Mouse (Mus musculus) thymus, postnatal 14 days (tissue): ENCODE results near the gene Arrdc2.
"Not testable (repeated sequence)": the region's sequence is repeated elsewhere in the genome, so short reads cannot be mapped to it uniquely, and the experiment has no call there.

Experiments used
- DNase-seq: peaks from one replicate; pipeline ENCODE4 v3.0.0; 2021

Arrdc2 gene

DNA sequence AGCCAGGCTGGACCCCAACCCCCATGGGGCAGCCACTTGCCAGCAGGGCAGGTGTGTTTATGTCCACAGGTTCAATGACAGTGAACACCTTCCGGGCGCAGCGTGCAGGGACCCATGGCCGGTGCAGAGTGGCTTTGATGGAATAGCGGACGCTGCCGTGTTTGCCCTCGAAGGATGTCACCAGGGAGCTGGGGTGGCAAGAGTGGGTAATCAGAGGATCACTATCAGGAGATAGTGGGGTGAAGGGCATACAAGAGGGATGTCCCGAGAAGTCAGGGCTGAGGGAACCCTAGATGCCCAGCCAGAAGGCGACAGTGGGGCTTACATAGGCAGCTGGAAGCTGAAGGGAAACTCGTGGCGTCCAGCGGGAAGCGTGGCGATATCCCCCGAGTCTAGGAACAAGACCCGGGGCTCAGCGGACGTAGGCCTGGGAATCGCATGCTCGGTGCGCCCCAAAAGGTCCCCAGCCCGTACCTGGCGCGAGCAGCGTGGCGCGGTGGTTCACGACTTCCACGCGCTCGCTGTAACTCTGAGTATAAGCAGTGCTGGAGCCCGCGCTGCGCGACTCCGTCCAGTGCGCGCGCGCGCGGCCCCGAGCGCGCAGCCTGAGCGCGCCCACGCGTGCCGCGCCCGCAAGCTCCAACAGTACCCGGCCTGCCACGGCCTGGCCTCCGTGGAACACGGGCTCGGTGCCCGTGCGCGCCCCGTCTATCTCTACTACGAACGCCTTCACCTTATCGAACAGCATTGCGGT is 689 bp downstream of the Arrdc2 start:
- no peak for DNase-seq

GRCm38 (mm10) chr8:70836666-70837065 is 2.9 kb downstream of the Arrdc2 start:
- no peak for DNase-seq

DNA sequence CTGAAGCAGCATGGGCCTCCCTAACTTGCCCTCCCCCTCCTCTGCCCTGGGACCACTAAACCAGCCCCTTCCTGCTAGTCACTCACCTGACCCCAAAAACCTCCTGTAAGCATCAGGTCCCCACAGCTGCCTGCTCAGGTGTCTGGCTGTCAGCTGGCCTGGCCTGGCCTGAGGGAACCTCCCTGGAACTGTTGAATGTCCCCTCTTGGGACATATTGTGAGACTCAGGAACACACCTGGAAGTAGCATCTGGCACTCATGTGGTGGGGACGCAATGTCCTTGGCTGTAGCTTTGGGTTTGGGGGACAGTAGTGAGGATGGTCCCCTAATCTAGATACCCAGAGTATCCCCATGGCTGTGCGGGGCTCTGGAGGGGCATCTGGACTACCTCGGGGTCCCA is 5.4 kb downstream of the Arrdc2 start:
- DNase-seq, result no peak

DNA sequence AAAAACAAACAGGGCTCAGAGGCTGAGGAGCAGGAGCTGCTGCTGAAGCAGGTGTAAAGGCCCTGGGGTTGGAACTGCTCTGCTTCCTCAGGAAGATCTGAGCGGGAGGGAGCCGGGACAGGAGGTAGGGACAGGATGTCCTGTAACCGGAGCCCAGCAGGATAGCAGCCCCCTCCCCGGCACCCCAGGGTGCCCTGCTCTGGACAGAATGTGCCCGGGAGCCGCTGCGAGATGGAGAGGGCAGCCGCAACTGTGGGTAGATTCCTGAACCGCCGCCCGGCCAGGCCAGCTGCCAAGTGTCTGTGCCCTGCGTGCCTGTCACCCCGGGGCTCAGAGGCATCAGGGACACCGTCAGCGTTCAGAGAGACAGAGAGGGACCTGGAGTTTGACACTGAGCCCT is 6.0 kb downstream of the Arrdc2 start:
- no peak for DNase-seq

DNA sequence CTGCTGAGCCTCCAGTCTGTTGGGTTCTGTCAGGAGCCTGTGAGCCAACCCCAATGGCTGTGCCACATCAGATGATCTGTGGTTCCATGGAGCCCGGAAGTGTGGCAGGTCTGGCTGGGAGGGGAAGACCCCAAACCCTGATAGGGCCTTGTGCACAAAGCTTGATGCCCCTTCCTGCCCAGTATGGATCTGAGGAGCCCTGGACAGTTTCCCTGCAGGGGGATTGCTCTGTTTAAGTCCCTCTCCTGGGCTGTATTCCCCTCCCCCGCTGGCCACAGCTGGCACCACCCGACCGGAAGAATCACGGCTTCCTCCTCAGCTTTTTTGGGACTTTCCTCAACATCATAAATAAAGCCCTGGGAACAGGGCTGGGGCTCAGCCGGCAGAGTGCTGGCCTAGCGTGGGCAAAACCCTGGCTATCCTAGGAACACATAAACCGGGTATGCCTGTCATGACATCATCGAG is 6.5 kb downstream of the Arrdc2 start:
- peak; percentile 58 for DNase-seq

GRCm38 (mm10) chr8:70832371-70832770 is 7.1 kb downstream of the Arrdc2 start:
- no peak for DNase-seq

- DNase-seq, result no peak
Measured at GRCm38 (mm10) chr8:70831517-70831916, 8.0 kb downstream of the Arrdc2 start.

GRCm38 (mm10) chr8:70827796-70828195 is 11.7 kb downstream of the Arrdc2 start:
- no peak for DNase-seq

GRCm38 (mm10) chr8:70827010-70827409 is 12.5 kb downstream of the Arrdc2 start:
- no peak for DNase-seq

DNA sequence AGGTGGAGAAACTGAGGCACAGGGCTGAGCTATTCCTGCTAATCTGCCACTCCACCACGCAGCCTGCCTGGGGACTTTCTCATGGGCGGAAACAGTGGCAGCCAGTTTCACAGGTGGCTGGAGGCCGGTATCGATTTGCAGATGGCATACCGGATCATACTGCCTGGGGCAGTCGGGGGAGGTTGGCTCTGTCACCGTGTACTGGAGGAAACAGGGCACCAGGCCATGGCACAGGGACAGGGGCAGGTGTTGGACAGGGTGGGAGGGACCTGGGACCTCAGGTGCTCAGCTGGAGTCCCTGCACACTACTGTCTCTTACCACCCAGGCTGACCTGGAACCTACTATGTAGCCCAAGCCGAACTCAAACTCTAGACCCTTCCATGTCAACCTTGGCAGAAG is 13.7 kb downstream of the Arrdc2 start:
- DNase-seq, result no peak

- DNase-seq, result no peak
Measured at GRCm38 (mm10) chr8:70823802-70824201, 15.7 kb downstream of the Arrdc2 start.

- DNase-seq, result not testable (repeated sequence)
Measured at GRCm38 (mm10) chr8:70822594-70822993, 16.9 kb downstream of the Arrdc2 start.

GRCm38 (mm10) chr8:70821992-70822391 is 17.5 kb downstream of the Arrdc2 start:
- no peak for DNase-seq

DNA sequence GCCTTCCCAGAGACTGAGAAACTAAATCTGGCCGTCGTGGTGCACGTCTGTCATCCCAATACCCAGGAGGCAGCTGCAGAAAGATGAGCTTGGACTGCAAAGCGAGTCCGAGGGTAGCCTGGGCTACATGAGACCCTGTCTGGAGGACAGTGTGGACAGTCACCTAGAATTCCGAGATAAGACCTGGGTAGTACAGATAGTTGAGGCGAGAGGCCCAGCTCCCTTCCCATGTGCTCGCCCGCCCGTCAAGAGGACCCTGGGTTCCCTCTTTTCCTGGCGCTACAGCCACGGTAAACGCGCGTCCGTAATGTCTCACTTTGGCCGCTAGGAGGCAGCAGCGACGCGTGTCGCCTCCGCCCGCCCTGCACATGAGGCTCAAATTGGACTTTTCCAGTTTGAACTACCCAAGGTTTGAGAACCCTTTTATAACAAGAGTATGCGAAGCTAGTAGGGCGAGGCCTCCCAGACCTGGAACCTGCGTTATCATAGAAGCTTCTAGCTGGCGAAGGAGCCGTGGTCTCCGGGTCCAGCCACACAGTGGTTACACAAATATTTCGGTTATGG is 18.0 kb downstream of the Arrdc2 start:
- DNase-seq, result peak; percentile 77

DNA sequence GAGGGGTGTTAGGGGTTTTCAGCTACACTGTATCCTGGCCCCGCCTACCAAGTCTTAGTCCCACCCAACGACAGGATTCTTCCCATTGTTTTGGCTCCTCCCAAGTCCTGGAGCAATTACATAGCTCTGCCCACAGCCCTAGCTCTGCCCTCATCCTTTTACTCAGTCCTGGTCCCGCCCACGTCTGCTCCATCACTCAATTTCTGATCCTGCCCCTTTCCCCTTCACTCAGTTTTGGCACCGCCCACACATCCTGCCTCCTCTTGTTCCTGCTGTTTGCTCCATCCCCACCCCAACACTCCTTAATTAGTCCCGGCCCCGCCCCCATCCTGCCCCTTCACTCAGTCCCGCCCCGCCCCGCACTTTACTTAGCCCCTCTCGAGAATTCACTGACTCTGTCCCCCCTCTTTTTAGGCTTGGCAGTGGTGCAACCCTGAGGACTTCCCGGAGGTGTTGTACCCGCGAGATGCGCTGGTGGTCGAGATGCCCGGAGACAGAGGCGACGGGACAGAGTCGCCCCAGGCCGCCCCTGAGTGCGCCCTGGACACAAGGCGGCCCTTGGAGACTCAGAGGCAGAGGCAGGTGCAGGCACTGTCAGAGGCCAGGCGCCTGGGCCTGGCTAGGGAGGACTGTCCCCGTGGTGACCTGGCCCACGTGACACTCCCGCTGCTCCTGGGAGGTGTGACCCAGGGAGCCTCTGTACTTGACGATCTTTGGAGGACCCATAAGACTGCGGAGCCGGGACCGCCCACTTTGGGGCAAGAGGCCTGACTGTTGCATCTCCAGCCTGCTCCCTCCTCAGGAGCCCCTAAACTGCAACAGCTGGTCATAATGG is 19.2 kb downstream of the Arrdc2 start:
- no peak for DNase-seq

DNA sequence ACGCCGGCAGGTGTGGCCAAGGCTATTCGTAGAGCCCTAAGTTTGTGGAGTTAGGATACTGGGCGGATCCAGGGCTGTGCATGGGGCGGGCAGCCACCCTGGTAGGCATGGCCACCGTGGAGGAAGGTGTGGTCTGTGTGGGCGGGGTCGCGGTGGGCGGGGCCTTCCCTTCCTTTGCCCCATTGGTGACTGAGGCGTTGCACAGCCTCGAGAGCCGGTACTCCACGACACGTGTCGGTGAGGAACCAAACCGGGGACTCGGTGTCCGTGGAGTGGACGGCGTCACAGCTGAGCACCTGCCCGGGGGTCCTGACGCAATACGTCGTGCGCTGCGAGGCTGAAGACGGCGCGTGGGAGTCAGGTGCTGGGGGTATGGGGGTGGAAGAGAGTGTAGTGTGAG is 22.8 kb downstream of the Arrdc2 start:
- DNase-seq, result no peak

DNA sequence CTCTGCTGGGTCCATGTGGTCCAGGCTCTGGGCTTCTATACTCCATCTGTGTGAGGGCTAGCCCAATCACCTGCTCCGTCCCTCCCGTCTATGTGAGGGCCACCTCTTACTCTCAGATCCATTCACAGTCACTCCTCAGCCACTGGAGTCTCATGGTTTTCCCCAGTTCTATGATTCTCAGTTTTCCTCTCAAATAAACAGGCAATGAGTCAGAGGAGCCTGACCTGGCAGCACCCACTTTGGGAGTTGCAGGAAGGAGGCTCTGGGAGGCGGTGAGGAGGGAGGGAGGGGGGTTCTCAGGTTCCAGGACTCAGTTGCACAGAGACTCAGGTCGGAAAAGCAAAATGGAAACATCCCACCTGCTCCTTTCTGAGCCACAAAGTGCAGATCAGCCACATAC is 26.6 kb downstream of the Arrdc2 start:
- DNase-seq, result no peak

DNA sequence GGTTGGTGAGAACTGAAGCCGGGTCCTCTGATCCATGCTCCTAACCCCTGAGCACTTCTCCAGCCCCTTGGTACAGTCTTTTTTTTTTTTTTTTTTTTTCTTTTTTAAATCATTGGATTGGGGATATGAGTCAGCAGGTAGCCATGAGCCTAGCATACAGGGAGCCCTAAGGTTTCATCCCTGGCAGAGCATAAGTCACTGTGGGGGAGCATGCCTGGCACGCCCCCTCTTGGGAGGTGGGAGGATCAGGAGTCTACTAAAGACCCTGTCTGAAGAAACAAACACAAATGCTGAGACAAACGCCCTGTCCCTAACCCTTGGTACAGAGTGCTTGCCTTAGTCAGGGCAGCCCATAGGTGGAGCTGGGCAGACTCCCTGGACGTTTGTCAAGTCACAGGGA is 27.5 kb downstream of the Arrdc2 start:
- DNase-seq, result no peak

DNA sequence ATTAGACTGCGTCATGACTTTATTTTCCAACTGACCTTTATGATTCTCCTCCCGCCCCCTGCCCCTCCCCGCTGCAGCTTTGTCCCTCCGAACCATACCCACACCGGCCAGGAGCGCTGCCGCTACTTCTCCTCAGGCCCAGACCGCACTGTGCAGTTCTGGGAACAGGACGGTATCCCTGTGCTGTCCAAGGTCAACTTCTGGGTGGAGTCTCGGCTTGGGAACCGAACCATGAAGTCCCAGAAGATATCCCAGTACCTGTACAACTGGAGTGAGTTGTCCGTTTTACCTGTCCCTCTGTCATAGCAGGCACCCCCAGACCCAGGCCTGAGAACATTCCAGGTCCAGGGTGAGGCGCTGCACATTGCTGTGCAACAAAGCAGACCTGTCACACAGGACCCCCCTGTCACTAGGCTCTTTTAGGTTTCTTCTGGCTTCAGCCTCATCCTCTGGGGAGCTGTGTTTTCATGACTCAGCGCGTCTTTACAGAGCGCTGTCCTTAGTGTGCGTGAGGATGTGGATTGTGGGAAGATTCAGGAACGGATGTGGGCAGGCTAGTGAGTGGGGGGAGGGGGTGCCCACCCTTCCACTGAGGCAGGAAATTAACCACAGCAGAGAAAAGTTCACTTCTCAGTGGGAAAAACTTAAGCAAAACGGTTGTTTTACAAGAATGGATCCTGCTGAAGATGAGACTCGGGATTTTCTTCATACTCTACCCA is 28.4 kb downstream of the Arrdc2 start:
- peak; percentile 86 for DNase-seq

DNA sequence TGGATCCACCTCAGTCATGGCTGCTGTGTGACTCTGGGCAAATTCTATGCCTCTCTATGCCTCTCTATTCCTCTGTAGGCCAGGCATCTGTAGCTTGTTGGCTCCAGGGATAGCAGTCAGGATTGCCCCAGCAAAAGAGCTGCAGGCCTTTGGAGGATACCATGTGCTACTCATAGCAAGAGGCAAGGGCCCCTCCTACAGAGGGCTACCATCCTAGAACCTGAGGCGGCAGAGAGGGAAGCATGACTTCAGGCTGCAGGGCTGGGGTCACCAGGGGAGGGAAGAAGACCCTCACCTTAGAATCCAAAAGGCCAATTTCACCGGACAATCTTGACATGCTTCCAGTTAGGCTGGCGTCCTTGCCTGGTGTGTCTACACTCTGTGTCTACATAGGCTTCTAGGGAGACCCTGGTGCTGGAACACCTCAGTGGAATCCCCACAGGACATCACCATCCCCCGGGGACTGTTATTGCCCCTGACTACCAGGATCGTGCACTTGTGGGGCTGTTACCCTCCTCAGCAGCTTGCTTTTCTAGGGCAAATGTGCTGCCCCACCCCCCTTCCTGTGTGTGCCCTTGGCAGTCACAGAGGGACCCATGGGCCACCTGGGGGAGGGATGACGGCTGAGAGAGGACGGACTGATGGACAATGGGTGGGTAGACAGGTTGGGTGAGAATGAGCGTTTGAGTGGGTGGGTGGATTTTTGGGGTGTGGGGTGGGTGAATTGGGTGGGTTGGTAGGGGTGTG is 30.4 kb downstream of the Arrdc2 start:
- peak; percentile 88 for DNase-seq

DNA sequence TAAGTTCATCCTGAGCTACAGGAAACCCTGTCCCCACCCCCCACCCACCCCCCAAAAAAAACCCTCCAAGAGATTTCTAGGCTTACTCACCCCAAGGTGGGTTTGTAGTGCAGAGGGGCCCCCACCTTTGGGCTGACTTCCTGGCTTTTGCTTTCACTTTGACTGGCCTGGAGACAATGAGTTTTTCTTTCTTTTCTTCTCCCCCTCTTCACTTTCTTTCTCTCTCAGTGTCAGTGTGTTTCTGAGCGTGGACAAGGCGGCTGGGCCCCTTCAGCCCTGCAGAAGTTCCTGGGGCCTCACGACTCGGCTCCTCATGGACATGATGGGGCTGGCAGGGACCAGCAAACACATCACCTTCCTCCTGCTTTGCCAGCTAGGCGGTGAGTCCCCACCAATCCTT is 31.3 kb downstream of the Arrdc2 start, which contains the start of gene Il12rb1:
Il12rb1 (plus strand) TSS at position 211 of the 400 bp plus-strand sequence.
- DNase-seq, result peak; percentile 68

GRCm38 (mm10) chr8:70807304-70807703 is 32.2 kb downstream of the Arrdc2 start:
- no peak for DNase-seq
